Mouse (Mus musculus): ENCODE measurements around the gene Cul7.

The Cul7 gene

DNA sequence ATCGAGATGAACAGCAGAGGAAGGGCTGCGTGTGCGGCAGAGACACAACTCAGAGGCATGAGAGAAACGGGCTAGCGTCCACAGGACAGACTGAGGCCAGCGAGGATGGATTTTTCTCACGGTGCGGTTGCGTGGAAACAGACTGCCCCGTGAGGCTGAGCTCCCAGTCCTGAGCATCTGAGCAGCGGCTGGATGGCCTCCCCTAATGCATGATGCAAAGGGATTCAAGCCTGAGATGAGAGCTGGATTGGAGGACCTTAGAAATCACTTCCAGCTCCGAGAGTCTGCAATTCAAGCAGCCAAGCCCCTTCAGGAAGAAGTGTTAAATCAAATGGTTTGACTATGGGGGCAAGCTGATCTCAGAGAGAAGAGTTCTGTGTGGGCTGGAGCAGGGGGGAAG, 51.4 kb downstream of the Cul7 start:
- in situ Hi-C loops (cut with MboI; ENCODE audit: unreplicated experiment in 2 of 2): no loop called here

DNA sequence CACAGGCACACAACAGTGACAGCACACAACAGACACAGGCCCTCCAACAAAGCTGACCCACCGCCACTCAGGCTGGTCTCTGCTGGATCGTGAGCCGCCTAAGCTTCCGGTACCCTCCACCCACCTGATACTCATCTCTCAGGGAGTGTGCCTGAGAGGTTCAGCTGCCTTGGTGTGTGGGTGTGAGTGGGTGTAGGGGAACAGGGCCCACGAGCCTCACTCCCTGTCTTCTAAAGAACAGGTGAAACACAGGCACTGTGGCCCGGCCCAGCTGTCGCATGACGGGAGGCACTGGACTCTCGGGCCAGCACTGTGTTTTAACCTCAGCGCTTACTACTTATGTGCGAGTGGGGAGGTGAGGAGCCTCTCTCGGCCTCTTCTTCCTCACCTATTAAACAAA, 52.0 kb downstream of the Cul7 start:
- in situ Hi-C loops (cut with MboI; ENCODE audit: unreplicated experiment in 2 of 2): no loop called here

DNA sequence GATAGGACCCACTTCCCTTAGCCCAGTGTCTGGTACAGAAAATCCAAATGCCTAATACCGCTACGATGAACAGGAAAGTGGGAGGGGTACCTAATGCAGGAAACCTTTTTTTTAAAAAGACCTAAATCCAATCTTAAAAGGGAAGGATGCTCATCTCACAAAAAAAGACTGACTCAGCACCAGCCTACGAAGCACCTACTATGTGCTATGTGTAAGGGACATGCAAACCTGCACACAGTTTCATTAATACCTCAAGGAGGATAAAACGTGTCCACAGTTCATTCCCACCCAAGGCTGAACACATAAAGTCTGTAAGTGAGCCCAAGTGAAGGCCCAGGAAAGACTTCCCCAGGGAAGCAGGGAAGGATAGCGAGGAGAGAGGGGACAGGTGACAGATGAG, 52.4 kb downstream of the Cul7 start:
- in situ Hi-C loops (cut with MboI; ENCODE audit: unreplicated experiment in 2 of 2): no loop called here

DNA sequence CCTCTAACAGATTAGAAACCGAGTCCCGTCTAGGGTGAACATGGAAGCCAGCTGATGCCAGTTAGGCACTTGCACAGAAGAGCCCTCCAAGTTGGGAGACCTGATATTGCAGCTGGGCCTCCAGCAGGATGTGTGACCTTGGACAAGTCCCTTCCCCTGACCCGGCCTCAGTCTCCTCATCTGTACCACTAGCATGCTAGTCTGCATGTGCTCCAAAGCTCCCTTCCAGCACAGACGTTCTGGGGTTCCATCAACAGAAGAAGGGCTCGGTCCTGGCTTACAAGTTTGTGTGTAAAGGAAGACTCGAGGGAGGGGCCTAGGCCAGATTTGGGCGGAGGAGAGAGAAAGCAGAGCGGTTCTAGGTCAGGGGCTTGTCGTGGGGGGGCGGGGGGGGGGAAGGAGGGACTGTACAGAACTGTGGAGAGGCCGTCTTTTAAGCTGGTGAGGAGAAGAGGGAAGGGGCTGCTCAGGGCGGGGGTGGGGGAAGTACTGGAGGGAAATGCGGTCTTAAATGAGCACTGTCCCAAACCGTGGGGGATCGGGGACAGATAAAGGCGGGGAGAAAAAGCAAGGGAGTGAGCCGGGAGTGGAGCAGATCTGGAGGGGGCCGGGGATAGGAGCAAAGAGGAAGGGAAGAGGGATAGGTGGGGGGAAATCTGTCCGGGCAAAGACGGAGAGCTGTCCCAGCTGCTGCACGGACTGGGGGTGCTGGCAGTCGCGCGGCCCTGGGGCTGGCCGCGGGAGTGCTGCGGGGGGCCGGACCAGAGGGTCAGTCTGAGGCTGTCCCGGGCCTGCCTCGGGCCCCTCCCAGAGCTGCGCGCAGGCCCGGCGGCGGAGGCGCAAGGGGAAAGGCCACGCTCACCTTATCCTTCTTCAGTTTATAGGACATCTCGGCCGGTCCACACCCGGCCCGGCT, 54.1 kb downstream of the Cul7 start:
- in situ Hi-C loops (cut with MboI; ENCODE audit: unreplicated experiment in 2 of 2): no loop called here

DNA sequence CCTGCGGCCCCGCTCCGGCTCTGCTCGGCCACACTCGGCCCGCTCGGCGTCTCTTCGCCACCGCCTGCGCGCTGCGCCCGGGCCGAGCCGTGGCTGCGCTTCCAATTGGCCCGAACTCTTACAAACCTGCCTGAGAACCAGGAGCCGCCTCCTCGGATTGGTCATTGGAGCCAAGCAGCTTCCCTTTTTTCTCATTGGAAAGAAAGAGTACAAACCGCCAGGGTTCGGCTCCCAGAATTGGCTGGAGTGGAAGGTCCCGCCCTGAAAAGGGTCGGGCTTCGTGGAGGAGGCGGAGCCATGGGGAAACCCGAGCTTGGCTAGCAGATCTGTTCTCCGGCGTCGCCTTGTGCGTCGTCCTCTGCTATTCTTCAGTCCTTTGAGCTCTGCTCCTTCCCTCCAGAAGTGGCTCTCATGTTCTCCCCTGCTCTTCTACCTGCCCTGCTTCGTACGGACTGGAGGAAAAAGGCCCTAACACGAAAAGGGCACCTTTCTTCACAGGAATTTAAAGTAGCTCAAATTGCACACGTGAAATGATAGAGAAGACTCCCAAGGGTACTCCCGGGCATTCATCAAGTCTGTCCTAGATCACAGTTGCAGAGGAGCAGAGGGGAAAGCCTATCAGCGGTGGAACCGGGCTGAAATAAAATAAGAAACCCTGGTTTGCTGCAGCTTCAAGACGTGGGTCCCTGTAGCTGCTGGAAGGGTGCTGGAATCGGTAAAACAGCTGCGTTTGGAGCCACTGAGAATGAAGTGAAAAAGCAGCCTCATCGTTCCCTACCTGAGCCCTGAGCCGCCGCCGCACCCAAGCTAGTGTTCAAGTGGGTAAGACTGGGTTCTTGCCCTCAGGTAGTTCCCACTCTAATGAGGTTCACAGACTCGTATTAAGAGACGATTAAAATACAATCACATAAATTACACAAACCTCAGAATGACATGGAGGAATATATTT, 55.0 kb downstream of the Cul7 start, which contains the start of gene Ppp2r5d:
Ppp2r5d (minus strand) TSS at position 225 of the 949 bp plus-strand sequence.
- in situ Hi-C loops (cut with MboI; ENCODE audit: unreplicated experiment in 2 of 2): no loop called here

DNA sequence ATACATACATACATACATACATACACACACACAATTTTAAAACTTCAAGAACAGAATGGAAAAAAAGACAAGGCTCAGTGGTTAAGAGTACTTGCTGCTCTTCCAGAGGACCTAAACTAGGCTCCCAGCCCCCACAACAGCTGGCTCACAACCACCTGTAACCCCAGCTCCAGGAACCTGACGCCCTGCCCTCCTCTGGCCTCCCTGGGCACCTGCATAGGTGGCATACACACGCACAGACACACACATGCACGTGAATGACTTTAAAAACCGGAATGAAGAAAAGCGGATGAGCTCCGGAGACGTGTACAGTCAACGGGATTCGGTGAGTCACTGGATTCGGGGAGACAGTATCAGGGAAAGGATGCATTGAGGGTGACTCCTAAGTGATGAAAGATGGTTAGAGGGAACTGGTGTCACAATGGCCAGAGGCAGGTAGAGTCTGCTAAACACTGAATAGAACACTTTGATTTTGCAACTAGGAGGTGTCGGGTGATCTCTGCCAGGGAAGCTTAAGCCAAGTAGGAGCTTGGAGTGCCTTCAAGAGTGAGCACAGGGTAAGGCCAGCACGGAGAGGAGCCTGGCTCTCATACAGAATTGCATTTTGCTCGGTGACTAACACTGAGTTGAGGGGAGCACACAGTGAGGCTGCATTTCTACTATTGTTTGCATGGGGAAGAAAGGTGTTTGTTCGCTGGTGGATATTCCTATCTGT, 56.4 kb downstream of the Cul7 start:
- in situ Hi-C loops (cut with MboI; ENCODE audit: unreplicated experiment in 2 of 2): no loop called here

DNA sequence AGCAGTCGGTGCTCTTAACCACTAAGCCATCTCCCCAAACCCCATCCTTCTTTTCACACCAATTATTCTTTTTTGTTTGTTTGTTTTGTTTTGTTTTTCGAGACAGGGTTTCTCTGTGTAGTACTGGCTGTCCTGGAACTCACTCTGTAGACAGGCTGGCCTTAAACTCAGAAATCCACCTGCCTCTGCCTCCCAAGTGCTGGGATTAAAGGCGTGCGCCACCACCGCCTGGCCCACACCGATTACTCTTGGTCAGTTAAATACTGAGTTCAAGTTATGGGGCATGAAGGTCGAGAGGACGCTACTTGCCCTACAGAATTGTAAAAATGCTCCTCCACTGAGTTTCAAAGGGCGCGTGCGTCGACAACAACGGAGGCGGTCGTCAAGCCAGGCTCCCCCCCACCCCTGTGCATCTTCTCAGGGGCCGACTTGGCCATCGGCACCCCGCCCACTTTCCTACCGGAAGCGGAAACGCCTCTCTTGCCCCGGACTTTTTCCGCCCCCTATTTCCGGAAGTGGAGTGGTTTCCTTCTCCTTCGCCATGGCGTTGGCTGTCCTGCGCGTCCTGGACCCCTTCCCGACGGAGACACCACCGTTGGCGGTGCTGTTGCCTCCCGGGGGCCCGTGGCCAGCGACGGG, 60.9 kb downstream of the Cul7 start, which contains the start of gene Pex6:
Pex6 (plus strand) TSS at position 505 of the 639 bp plus-strand sequence.
- in situ Hi-C loops (cut with MboI; ENCODE audit: unreplicated experiment in 2 of 2): no loop called here

DNA sequence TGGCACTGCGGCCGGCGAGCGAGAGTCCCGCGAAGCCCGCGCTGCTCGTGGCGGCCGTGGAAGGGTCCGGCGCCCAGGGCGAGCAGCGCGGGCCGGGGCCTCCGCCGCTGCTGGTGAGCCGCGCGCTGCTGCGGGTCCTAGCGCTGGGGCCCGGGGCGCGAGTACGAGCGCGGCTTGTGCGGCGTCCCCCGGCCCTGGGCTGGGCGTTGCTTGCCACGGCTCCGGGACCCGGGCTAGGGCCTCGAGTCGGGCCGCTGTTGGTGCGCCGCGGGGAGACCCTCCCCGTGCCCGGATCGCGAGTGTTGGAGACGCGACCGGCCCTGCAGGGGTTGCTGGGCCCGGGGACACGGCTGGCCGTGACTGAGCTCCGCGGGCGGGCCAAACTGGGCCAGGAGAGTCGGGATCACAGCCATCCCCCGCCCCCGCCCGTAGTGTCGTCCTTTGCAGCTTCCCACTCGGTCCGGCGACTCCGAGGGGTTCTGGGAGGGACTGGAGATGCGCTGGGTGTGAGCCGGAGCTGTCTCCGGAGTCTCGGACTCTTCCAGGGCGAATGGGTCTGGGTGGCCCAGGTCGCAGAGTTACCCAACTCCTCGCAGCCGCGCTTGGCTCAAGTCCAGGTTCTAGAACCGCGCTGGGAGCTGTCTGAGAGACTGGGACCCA, 61.6 kb downstream of the Cul7 start:
- in situ Hi-C loops (cut with MboI; ENCODE audit: unreplicated experiment in 2 of 2): no loop called here

DNA sequence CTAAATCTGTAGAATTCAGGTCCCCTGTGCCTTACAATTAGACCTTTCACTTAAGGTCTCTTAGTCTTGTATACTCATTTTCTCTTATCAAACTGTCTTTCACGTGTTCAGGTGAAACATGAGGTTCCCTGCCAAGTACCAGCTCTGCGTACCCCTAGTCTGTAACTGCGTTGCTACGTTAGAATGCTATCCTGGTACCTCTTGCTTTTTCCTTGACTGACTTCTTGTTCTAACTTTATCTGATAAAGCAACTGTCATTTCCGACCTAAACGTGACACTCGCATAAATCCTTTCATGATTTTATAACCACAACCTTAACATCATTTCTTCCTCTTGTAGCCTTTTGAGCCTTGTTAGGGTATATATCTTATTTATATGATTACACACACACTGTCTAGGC, 62.3 kb downstream of the Cul7 start:
- in situ Hi-C loops (cut with MboI; ENCODE audit: unreplicated experiment in 2 of 2): no loop called here

DNA sequence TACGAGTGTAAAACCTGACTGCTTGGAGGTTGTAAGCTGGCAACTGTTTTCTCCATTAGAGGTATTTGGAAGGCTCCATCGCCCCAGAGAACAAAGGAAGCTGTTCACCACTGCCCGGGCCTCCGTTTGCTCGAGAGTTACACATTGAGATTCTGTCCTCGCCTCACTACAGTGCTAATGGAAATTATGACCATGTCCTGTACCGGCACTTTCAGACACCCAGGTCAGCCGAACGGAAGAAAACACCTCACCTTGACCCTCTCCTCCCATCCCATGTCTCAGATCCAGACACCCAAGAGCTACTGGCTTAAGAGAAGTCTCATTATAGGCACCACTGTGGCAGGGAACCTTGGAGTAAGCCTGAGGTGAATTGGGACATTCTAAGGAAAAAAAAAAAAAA, 63.7 kb downstream of the Cul7 start:
- in situ Hi-C loops (cut with MboI; ENCODE audit: unreplicated experiment in 2 of 2): no loop called here
